Mouse (Mus musculus): Measurements from ENCODE around the gene Ankrd34a.
A peak's percentile ranks its signal among the peaks of the same experiment; 100 is the strongest.

The Ankrd34a gene

GRCm38 (mm10) chr3:96563267-96563666 is 33.2 kb upstream of the Ankrd34a start:
- DNase-seq (ENCODE audit: low read depth, low spot score) = peak; percentile 50

GRCm38 (mm10) chr3:96563911-96564632 is 32.4 kb upstream of the Ankrd34a start:
- no peak for DNase-seq (ENCODE audit: low read depth, low spot score)

- DNase-seq (ENCODE audit: low read depth, low spot score) = peak; percentile 73
These were observed 31.8 kb upstream of the Ankrd34a start for GRCm38 (mm10) chr3:96564633-96565032.

GRCm38 (mm10) chr3:96565105-96565504 is 31.3 kb upstream of the Ankrd34a start:
- DNase-seq (ENCODE audit: low read depth, low spot score) = no peak

- peak; percentile 55 for DNase-seq (ENCODE audit: low read depth, low spot score)
These were observed 29.6 kb upstream of the Ankrd34a start for GRCm38 (mm10) chr3:96566661-96567450.

- DNase-seq (ENCODE audit: low read depth, low spot score) = no peak
These were observed 27.8 kb upstream of the Ankrd34a start for GRCm38 (mm10) chr3:96568605-96569004.

GRCm38 (mm10) chr3:96569506-96569905 is 26.9 kb upstream of the Ankrd34a start:
- no peak for DNase-seq (ENCODE audit: low read depth, low spot score)

GRCm38 (mm10) chr3:96569966-96570605 is 26.4 kb upstream of the Ankrd34a start:
- DNase-seq (ENCODE audit: low read depth, low spot score) = no peak

- DNase-seq (ENCODE audit: low read depth, low spot score) = no peak
These were observed 25.8 kb upstream of the Ankrd34a start for GRCm38 (mm10) chr3:96570643-96571042.

GRCm38 (mm10) chr3:96571336-96571735 is 25.1 kb upstream of the Ankrd34a start:
- DNase-seq (ENCODE audit: low read depth, low spot score) = no peak

- DNase-seq (ENCODE audit: low read depth, low spot score) = no peak
These were observed 24.3 kb upstream of the Ankrd34a start for GRCm38 (mm10) chr3:96571896-96572698.

- no peak for DNase-seq (ENCODE audit: low read depth, low spot score)
These were observed 22.6 kb upstream of the Ankrd34a start for GRCm38 (mm10) chr3:96573611-96574511.

GRCm38 (mm10) chr3:96575272-96575984 is 21.0 kb upstream of the Ankrd34a start:
- no peak for DNase-seq (ENCODE audit: low read depth, low spot score)

- DNase-seq (ENCODE audit: low read depth, low spot score) = no peak
These were observed 20.3 kb upstream of the Ankrd34a start for GRCm38 (mm10) chr3:96576005-96576658.

- peak; percentile 94 for DNase-seq (ENCODE audit: low read depth, low spot score)
These were observed 19.5 kb upstream of the Ankrd34a start, which contains the start of gene Gm16253 for GRCm38 (mm10) chr3:96576690-96577541. Gene Gm16253, plus strand, starts transcription at chr3:96576984.

- DNase-seq (ENCODE audit: low read depth, low spot score) = no peak
These were observed 18.9 kb upstream of the Ankrd34a start for GRCm38 (mm10) chr3:96577566-96577965.

- no peak for DNase-seq (ENCODE audit: low read depth, low spot score)
These were observed 17.7 kb upstream of the Ankrd34a start for GRCm38 (mm10) chr3:96578561-96579238.

Measured in A20 (cell line).